Mouse (Mus musculus): ENCODE results near the gene Gabarapl2. TPM values are rescaled to one million over a fixed set of nuclear protein-coding genes. Genes with fewer than 3 reads are reported as not detected.
A peak's percentile ranks its signal among the peaks of the same experiment; 100 is the strongest.

Gabarapl2 gene
- polyA plus RNA-seq, 1 experiment from 2014 or later = 220 TPM

DNA sequence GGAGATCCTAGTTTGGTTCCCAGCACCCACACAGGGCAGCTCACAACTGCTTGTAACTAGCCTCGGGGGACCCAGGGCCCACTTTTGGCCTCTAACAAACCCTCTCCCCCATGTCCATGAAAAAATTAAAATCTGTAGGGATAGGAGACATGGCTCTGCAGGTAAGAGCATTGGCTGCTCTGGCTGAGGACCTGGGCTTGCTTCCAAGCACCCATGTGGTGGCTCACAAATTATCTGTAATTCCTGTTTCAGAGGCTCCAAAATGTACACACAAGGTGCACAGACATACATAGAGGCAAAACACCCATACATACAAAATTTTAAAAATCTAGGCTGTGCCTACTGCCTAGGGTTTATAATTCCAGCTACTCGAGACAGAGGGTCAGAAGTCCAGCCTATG is 16.7 kb downstream of the Gabarapl2 start:
- peaks cover under 1% of the 10 kb centered on the region for H3K4me1 ChIP-seq (replicated peaks)
- H3K36me3 ChIP-seq = peaks cover 36% of the 10 kb centered on the region
- H3K9me3 ChIP-seq (replicated peaks) = no peaks in the 10 kb centered on the region
- no peak overlapping the region for H3K4me2 ChIP-seq
- ATAC-seq (replicated peaks; ENCODE audit: insufficient number of reproducible peaks, insufficient read depth, low FRiP score, low read depth) = no peak
- H3K9ac ChIP-seq = no peak overlapping the region
- H3K27me3 ChIP-seq = no peaks in the 10 kb centered on the region
- H3K27ac ChIP-seq = no peak overlapping the region
- 86% methylated on average over 2 of the region's 2 CpGs for WGBS
- H3K4me3 ChIP-seq = no peak overlapping the region

DNA sequence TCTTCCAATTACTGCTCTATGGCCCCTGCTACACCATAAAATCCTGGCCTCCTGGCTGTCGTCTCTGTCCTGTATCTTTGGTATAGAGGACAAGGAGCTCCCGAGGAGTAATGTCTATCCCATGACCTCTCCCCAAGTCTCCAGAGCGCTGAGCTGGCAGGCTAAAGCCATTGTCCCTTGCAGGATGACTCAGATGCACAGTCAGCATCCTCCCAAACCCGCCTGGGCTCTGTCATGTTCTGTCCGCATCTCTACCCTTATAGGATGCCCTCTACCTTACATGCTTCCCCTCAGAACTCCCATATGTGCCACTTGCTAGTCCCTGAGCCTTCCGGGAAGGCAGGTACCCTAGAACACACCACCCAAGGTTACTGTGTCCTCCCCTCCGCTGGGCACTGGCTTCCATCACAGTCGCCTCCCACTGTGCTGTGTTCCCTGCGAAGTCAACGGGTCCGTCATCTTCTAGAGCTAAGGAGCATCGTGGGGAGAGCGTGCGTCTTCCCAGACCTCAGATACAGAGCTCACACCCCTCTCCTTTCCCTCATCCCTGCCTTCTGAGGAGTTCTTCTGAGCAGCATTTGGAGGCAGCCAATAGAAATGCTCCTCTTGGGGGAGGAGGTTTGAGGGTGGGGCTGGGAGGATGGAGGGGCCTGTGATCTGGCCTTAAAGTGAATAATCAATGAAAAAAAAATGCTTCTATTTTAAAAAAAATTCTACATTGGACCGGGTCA is 20.3 kb downstream of the Gabarapl2 start:
- Histone ChIP-seq H3K27me3 (no peaks in the 10 kb centered on the region), H3K9me3 (replicated peaks) (no peaks in the 10 kb centered on the region), H3K4me3 (no peak overlapping the region), H3K4me1 (replicated peaks) (peaks cover 13% of the 10 kb centered on the region), H3K4me2 (no peak overlapping the region), H3K36me3 (peaks cover 13% of the 10 kb centered on the region), H3K27ac (no peak overlapping the region), H3K9ac (no peak overlapping the region)
- 59% methylated on average over 15 of the region's 15 CpGs for WGBS
- ATAC-seq (replicated peaks; ENCODE audit: insufficient number of reproducible peaks, insufficient read depth, low FRiP score, low read depth) = no peak

DNA sequence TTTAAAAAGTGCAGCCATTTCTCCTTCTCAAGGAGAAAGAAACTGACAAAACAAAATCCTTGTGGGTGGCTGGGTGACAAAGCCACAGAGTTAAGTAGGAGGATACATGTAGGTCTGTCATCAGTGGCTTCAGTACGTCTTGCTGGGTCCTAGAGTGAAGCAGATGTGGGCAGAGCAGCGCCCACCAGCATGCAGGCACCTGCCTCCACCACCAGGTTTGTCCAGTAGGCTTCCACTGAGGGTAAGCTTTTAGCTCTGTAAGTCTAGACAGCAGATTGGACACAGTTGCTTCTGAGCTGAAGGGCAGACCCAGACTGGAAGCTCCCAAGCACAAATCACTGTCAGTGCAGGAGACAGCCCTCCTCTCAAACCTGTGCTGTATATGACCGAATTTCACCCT is 20.8 kb downstream of the Gabarapl2 start:
- no peaks in the 10 kb centered on the region for H3K9me3 ChIP-seq (replicated peaks)
- WGBS = 72% methylated on average over 3 of the region's 3 CpGs
- no peak overlapping the region for H3K4me2 ChIP-seq
- peaks cover 13% of the 10 kb centered on the region for H3K4me1 ChIP-seq (replicated peaks)
- no peak overlapping the region for H3K9ac ChIP-seq
- H3K36me3 ChIP-seq = peaks cover 11% of the 10 kb centered on the region
- H3K27me3 ChIP-seq = no peaks in the 10 kb centered on the region
- H3K27ac ChIP-seq = no peak overlapping the region
- no peak for ATAC-seq (replicated peaks; ENCODE audit: insufficient number of reproducible peaks, insufficient read depth, low FRiP score, low read depth)
- no peak overlapping the region for H3K4me3 ChIP-seq

DNA sequence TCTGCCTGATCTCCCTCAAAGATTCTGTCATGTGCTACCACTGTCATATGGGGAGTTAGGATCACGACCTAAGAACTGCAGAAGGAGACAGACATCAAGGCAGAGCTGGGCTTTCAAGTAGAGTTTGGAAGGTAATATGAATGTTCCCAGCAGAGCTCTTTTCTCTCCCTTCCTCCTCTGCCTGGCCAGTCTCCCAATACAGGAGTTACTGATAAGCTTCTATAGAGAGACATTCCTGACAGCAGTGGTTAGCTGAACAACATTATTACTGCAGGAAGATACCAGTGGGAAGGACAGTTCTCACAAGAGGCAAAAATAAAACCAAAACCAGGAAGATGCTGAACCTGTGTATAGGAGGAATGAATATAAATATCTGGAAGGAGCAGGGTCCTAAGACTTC is 22.1 kb downstream of the Gabarapl2 start:
- no peaks in the 10 kb centered on the region; the same call in 1 of the 2 replicates for H3K36me3 ChIP-seq
- no peaks in the 10 kb centered on the region for H3K9me3 ChIP-seq (replicated peaks)
- H3K27ac ChIP-seq = peak overlapping the region; percentile 63
- no peak overlapping the region for H3K9ac ChIP-seq
- H3K4me2 ChIP-seq = peak overlapping the region; percentile 20; the same call in 1 of the 2 replicates
- ATAC-seq (replicated peaks; ENCODE audit: insufficient number of reproducible peaks, insufficient read depth, low FRiP score, low read depth) = no peak
- WGBS = 41% methylated on average over 1 of the region's 1 CpGs
- H3K4me3 ChIP-seq = no peak overlapping the region
- no peaks in the 10 kb centered on the region for H3K27me3 ChIP-seq
- peaks cover 13% of the 10 kb centered on the region for H3K4me1 ChIP-seq (replicated peaks)

DNA sequence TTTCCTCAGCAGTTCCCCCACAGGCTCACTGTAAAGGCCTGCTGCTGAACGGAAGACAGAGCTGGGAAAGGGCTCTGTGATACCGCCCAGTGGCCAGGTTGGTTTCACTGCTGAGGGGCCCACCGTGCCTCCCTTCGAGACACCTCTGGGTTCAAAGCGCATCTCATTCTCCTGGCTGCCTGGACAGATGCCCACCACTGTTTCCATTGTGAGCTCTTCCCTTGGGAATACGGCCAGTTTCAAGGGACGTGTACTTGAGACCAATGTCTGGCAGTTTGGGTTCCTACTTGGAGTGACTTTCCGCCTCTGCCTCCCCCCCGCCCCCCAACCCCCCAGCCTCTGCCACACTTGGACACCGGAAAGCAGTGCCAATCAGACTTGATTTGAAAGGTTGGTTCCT is 22.6 kb downstream of the Gabarapl2 start:
- 46% methylated on average over 10 of the region's 10 CpGs for WGBS
- no peak for ATAC-seq (replicated peaks; ENCODE audit: insufficient number of reproducible peaks, insufficient read depth, low FRiP score, low read depth)
- Histone ChIP-seq H3K4me2 (peak overlapping the region; percentile 20; the same call in 1 of the 2 replicates), H3K4me1 (replicated peaks) (peaks cover 13% of the 10 kb centered on the region), H3K27ac (peak overlapping the region; percentile 63), H3K4me3 (no peak overlapping the region), H3K36me3 (no peaks in the 10 kb centered on the region; the same call in 1 of the 2 replicates), H3K9ac (no peak overlapping the region), H3K9me3 (replicated peaks) (no peaks in the 10 kb centered on the region), H3K27me3 (no peaks in the 10 kb centered on the region)

DNA sequence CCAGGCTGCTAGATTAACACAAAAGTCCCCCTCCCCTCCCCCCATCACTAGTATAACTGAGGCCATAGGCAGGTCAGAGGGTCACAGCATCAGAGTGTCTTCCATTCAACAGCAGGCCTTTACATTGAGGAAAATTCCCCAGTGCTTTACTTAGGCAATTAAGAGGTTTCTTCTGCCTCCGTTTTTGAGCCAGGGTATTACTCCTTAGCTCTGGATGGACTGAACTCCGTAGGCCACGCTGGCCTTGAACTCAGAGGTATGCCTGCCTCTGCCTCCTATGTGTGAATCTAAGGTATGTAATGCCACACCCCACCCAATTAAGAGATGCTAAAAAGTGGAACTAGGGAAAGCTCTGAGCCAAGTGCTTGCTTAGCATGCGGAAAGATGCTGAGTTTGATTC is 23.0 kb downstream of the Gabarapl2 start:
- Histone ChIP-seq H3K4me1 (replicated peaks) (peaks cover 13% of the 10 kb centered on the region), H3K27ac (no peak overlapping the region), H3K9ac (no peak overlapping the region), H3K4me3 (no peak overlapping the region), H3K9me3 (replicated peaks) (no peaks in the 10 kb centered on the region), H3K36me3 (no peaks in the 10 kb centered on the region; the same call in 1 of the 2 replicates), H3K4me2 (no peak overlapping the region), H3K27me3 (no peaks in the 10 kb centered on the region)
- ATAC-seq (replicated peaks; ENCODE audit: insufficient number of reproducible peaks, insufficient read depth, low FRiP score, low read depth) = no peak
- 90% methylated on average over 4 of the region's 4 CpGs for WGBS

DNA sequence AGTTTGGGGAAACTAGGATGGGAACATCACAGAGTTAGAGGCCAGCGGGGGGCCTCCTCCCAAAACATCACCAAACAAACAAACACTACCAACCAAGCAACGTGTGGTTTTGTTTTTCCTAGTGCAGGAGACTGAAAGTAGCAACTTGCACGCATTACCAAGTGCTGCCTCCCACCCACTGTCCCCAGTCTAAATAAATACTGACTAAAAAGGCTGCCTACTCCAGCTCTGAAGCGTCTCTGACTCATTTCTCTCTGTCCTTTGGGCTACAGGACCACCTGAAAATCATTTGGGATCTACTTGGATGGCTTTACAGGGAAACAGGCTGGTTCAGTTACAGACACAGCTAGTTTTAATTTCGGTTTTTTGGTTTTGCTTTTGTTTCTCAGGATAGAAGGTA is 23.8 kb downstream of the Gabarapl2 start:
- no peak for ATAC-seq (replicated peaks; ENCODE audit: insufficient number of reproducible peaks, insufficient read depth, low FRiP score, low read depth)
- H3K27me3 ChIP-seq = no peaks in the 10 kb centered on the region
- no peak overlapping the region for H3K9ac ChIP-seq
- H3K27ac ChIP-seq = no peak overlapping the region
- H3K4me3 ChIP-seq = no peak overlapping the region
- WGBS = 63% methylated on average over 5 of the region's 5 CpGs
- H3K4me1 ChIP-seq (replicated peaks) = peaks cover 13% of the 10 kb centered on the region
- H3K36me3 ChIP-seq = no peaks in the 10 kb centered on the region; the same call in 1 of the 2 replicates
- H3K4me2 ChIP-seq = no peak overlapping the region
- H3K9me3 ChIP-seq (replicated peaks) = no peaks in the 10 kb centered on the region

DNA sequence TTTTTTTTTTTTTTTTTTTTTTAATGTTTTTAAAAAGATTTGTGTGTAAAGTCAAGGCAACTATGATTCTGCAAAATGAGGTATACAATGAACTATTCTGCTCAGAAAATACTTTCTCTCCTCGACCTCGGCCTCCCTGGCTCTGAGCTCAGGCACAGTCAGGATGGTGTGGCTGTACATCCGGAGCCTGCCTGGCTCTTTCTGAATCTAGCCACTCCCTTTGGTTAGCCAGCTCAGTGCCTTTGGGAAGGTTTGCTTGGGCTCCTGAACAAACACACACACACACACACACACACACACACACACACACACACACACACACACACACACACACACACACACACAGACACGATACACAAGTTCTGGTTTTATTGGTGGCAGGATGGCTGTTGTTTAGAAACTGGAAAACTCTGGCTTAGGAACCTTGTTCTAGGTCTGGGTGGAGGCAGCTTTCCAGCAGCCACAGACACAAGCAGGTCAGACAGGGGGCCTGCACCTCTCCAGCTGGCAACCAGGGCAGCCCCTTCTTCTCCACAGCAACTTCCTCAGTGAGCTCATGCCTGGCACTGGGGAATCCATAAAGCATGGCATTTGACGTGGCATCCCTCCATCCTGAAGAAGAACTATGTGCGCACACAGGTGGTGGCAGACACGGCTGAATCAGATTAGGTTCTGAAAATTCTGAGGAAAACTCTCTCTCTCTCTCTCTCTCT is 24.5 kb downstream of the Gabarapl2 start:
- Histone ChIP-seq H3K36me3 (no peaks in the 10 kb centered on the region; the same call in 1 of the 2 replicates), H3K4me3 (no peak overlapping the region), H3K9me3 (replicated peaks) (no peaks in the 10 kb centered on the region), H3K9ac (no peak overlapping the region), H3K4me1 (replicated peaks) (peaks cover 13% of the 10 kb centered on the region), H3K4me2 (no peak overlapping the region), H3K27me3 (no peaks in the 10 kb centered on the region), H3K27ac (no peak overlapping the region)
- 74% methylated on average over 7 of the region's 7 CpGs for WGBS
- no peak for ATAC-seq (replicated peaks; ENCODE audit: insufficient number of reproducible peaks, insufficient read depth, low FRiP score, low read depth)

DNA sequence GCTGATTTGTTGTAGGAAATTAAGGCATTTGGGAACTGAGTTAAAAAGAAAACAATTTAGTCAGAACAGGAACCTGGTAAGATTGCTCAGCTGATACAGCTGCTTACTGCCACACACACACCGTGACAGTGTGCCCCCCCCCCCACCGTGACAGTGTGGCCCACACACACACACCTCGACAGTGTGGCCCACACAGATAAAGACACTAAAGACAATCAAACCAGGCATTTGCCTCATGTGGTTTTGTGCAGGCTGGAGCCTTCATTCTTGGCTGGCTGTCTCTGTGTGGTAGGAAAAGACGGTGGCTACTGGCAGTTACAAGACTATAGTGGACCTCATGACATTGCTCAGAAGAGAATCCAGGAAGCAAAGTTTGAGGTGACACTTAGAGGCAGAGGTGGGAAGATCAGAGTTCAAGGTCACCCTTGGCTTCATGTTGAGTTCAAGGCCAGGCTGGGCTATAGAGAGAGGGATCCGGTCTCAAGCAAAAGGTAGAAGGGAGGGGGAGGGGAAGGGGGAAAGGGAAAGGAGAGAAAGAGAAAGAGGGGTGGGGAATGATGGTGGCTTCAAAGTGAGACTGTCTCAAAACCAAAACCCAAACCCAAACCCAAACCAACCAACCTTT is 26.9 kb downstream of the Gabarapl2 start:
- H3K4me2 ChIP-seq = no peak overlapping the region
- WGBS = 78% methylated on average over 5 of the region's 5 CpGs
- no peak overlapping the region for H3K4me3 ChIP-seq
- H3K27ac ChIP-seq = no peak overlapping the region
- H3K9ac ChIP-seq = no peak overlapping the region
- H3K9me3 ChIP-seq (replicated peaks) = no peaks in the 10 kb centered on the region
- H3K4me1 ChIP-seq (replicated peaks) = peaks cover 11% of the 10 kb centered on the region
- H3K36me3 ChIP-seq = no peaks in the 10 kb centered on the region; the same call in 1 of the 2 replicates
- H3K27me3 ChIP-seq = no peaks in the 10 kb centered on the region
- ATAC-seq (replicated peaks; ENCODE audit: insufficient number of reproducible peaks, insufficient read depth, low FRiP score, low read depth) = no peak

DNA sequence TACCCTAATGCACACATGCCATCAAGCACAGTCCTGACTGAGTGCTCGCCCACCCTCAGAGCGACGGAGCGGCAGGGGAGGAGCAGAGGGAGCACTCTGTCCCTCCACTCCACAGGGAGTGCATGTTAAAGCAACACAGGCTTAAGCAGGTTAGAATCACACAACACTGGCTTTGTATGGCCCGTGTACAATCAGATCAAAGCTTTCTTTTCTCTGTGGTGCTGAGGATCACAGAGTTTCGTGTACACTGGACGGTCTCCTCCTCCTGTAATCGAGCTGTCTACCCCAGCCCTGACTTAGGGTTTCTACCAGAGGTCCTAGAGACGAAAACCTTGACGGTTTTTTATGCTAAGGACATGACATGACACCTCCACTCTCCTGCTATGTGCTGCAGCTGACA is 28.0 kb downstream of the Gabarapl2 start:
- Histone ChIP-seq H3K4me2 (no peak overlapping the region), H3K27ac (no peak overlapping the region), H3K36me3 (peaks cover 5% of the 10 kb centered on the region), H3K9ac (no peak overlapping the region), H3K27me3 (no peaks in the 10 kb centered on the region), H3K4me1 (replicated peaks) (no peaks in the 10 kb centered on the region), H3K9me3 (replicated peaks) (no peaks in the 10 kb centered on the region), H3K4me3 (no peak overlapping the region)
- ATAC-seq (replicated peaks; ENCODE audit: insufficient number of reproducible peaks, insufficient read depth, low FRiP score, low read depth) = no peak
- 85% methylated on average over 10 of the region's 10 CpGs for WGBS

DNA sequence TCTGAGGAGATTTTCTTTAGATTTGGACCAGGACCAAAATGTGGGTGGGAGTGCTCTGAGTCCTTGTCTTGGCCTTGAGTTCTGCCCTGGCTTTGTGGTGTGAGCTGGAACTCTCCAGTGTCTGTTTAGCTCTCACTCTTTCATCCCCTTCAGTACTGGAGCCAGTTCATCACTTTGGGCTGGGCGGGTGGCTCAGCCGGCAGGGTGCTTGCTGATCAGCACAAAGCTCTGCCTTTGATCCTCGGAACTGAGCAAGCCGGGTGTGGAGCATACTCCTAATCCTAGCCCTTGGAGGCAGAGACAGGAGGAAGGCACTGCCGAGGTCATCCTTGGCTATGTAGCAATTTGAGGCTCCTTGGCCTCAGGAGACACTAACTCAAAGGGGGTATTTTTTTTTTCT is 28.5 kb downstream of the Gabarapl2 start:
- no peaks in the 10 kb centered on the region for H3K4me1 ChIP-seq (replicated peaks)
- H3K36me3 ChIP-seq = peaks cover 8% of the 10 kb centered on the region
- WGBS = 55% methylated on average over 5 of the region's 5 CpGs
- no peak overlapping the region for H3K9ac ChIP-seq
- H3K27ac ChIP-seq = no peak overlapping the region
- no peaks in the 10 kb centered on the region for H3K9me3 ChIP-seq (replicated peaks)
- no peaks in the 10 kb centered on the region for H3K27me3 ChIP-seq
- no peak overlapping the region for H3K4me3 ChIP-seq
- no peak for ATAC-seq (replicated peaks; ENCODE audit: insufficient number of reproducible peaks, insufficient read depth, low FRiP score, low read depth)
- no peak overlapping the region for H3K4me2 ChIP-seq
